Mouse (Mus musculus): Measurements from ENCODE around the gene Stx17.

DNA sequence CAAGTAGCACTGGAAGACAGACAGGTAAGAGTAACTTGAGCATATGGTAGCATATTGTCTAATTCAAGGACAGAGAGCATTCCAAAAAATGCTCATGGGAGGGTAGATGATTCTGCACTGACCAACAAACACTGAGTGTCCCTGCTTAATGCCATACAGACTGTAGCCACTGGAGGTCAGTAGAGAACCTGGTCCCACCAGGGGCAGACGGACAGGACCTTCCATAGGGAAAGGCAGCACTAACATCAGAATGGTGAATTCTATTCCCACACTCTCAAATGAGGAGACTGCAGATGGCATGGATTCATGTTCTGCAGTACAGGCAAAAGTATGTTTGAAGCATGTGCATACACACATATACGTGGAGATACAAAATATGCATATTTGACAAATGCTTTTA is 100.5 kb downstream of the Stx17 start:
- TF ChIP-seq HCFC1 (IDR thresholded peaks at IDR 0.05; ENCODE audit: borderline replicate concordance, insufficient read depth, low read length) (no peak), ZC3H11A (IDR thresholded peaks at IDR 0.05; ENCODE audit: borderline replicate concordance, low read depth, low read length) (peak; percentile 58; the same call in 1 of the 2 replicates), CHD2 (IDR thresholded peaks at IDR 0.05; ENCODE audit: low read depth, low read length) (no peak), MAFK (IDR thresholded peaks at IDR 0.05; ENCODE audit: insufficient read depth, low read depth, low read length) (no peak)
